Mouse (Mus musculus) ES-E14 (cell line): ENCODE results near the gene Gm11034. TPM values are rescaled to one million over a fixed set of nuclear protein-coding genes. Genes with fewer than 3 reads are reported as not detected.

Experiments used
- DNase-seq: peaks from one replicate; pipeline ENCODE4 v3.0.0-alpha.2; 2013; ENCODE audit warnings: low read depth, low spot score
- H3K27ac ChIP-seq: 2 replicates; pipeline ENCODE4 v1.5.1; 2012; ENCODE audit warnings: low read depth, mild to moderate bottlenecking, low read length, moderate library complexity, mixed read lengths; ENCODE audit not compliant: poor library complexity, insufficient read depth, severe bottlenecking
- H3K36me3 ChIP-seq: 2 replicates; pipeline ENCODE4 v1.6.1; 2012; ENCODE audit warnings: mild to moderate bottlenecking, low read length, moderate library complexity, mixed read lengths; ENCODE audit not compliant: control insufficient read depth, poor library complexity, insufficient read depth, severe bottlenecking
- H3K4me1 ChIP-seq, 2 experiments: fragments of 150-350 bp in 1 of 2; sonication (generic) in 1 of 2; 2 replicates each; pipeline ENCODE4 v1.6.1; 2012; ENCODE audit warnings: low read length in 2 of 2, mild to moderate bottlenecking in 1 of 2, mixed read lengths in 1 of 2; ENCODE audit not compliant: control insufficient read depth in 2 of 2, insufficient read depth in 2 of 2, poor library complexity in 1 of 2
- H3K4me3 ChIP-seq, 2 experiments: fragments of 150-350 bp in 1 of 2; sonication (generic) in 1 of 2; 2 replicates each; pipeline ENCODE4 v1.5.1; 2012; ENCODE audit warnings: low read length in 2 of 2, low read depth in 1 of 2, mild to moderate bottlenecking in 1 of 2, mixed read lengths in 1 of 2; ENCODE audit not compliant: insufficient read depth in 1 of 2, poor library complexity in 1 of 2, severe bottlenecking in 1 of 2
- H3K9ac ChIP-seq: 2 replicates; pipeline ENCODE4 v1.6.1; 2012; ENCODE audit warnings: low read depth, mild to moderate bottlenecking, low read length, mixed read lengths; ENCODE audit not compliant: poor library complexity, insufficient read depth, severe bottlenecking
- H3K9me3 ChIP-seq: fragments of 150-350 bp; sonication (generic); 2 replicates; pipeline ENCODE4 v1.6.1; 2012; ENCODE audit warnings: low read depth, mild to moderate bottlenecking, low read length; ENCODE audit not compliant: control insufficient read depth, insufficient read depth
- CHD2 ChIP-seq: IDR thresholded peaks from 2 replicates; pipeline ENCODE4 v1.6.1; 2014; ENCODE audit warnings: mild to moderate bottlenecking, low read depth, low read length, inconsistent platforms
- HCFC1 ChIP-seq: IDR thresholded peaks from 2 replicates; pipeline ENCODE4 v1.6.1; 2012; ENCODE audit warnings: low read length, inconsistent platforms, borderline replicate concordance; ENCODE audit not compliant: insufficient read depth
- MAFK ChIP-seq: IDR thresholded peaks from 2 replicates; pipeline ENCODE4 v1.6.1; 2014; ENCODE audit warnings: mild to moderate bottlenecking, low read depth, low read length, inconsistent platforms; ENCODE audit not compliant: insufficient read depth
- ZC3H11A ChIP-seq: IDR thresholded peaks from 2 replicates; pipeline ENCODE4 v1.6.1; 2012; ENCODE audit warnings: low read depth, mild to moderate bottlenecking, inconsistent platforms, low read length, borderline replicate concordance
- ZNF384 ChIP-seq: IDR thresholded peaks from 2 replicates; pipeline ENCODE4 v1.6.1; 2012; ENCODE audit warnings: low read depth, low read length, inconsistent platforms
- in situ Hi-C, 2 experiments: fragments of 600-800 bp; cut with MboI; formaldehyde crosslinking; loops; one replicate each; pipeline ENCODE4 v1.15.1; 2025; ENCODE audit warnings: low sequenced_read_pairs in 2 of 2, inconsistent platforms in 1 of 2; ENCODE audit not compliant: unreplicated experiment in 2 of 2
- total RNA-seq: library from RNA; depleted of rRNA; stranded (reverse); fragments of 300-350 nt; gene quantifications from 2 replicates; pipeline ENCODE4 v1.2.3, GENCODE M21; 2012; rRNA removed

The Gm11034 gene
- total RNA-seq, 1 experiment, result not detected

DNA sequence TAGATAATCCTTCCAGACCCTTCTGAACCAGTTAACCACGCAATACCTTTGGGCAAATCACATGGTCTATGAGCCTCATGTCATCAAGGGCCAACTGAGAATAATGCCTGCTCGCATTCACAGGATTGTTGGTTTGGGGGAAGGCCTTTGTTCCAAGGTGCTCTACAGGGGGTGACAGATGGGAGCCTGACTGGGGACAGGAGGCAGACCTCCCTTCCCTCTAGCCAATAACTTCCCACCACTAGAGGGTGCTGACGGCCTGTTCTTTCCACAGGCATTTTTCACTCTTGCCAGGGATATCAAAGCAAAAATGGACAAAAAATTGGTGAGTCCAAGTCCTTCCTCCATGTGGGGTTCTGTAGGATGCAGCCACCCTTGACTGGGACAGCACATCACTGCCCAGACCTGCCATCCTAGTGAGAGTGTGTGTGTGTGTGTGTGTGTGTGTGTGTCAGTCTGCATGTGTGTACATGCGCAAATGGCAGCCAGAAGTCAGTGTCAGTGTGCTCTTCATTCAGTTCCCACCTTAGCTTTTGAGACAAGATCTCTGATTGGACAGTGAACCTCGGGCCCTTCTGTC is 36.0 kb downstream of the Gm11034 start:
- no peaks in the 10 kb centered on the region for H3K9me3 ChIP-seq
- peak; percentile 40 for DNase-seq
- no peak overlapping the region for H3K4me3 ChIP-seq
- TF ChIP-seq ZNF384 (no peak), ZC3H11A (0 out of 2 replicates have a peak, but pooled peaks have one; percentile 48), CHD2 (no peak), MAFK (no peak), HCFC1 (no peak)
- no peak overlapping the region for H3K27ac ChIP-seq
- H3K36me3 ChIP-seq, result peaks cover 52% of the 10 kb centered on the region
- in situ Hi-C loops, result no loop called here
- no peak overlapping the region for H3K9ac ChIP-seq
- H3K4me1 ChIP-seq, result no peaks in the 10 kb centered on the region

DNA sequence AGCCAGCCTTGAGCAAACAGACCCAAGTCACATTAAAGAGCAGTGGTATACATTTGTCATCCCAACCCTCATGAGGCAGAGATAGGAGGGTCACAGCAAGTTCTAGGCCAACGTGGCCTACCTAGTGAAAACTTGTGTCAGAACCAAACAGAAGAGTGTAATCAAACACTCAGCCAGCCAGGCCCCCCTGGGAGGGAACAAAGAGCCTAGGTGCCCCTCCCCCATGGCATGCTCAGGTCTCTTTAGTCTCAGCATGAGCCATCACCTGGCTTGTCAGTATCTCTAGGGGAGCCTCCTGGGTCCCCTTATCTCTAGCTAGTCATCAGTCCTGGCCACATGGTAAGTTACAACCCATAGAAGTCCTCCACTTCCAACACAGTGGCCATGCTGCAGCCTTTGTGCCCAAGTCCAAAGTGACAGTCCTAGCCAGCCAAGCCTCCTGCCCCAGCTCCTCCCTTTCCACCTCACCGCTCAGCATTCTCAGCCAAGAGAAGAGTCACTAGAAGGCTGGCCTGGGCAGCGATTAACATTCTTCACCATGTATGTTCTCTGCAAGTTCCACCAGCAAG is 43.7 kb downstream of the Gm11034 start:
- Histone ChIP-seq H3K36me3 (peaks cover 20% of the 10 kb centered on the region), H3K4me1 (peaks cover 0 to 3% of the 10 kb centered on the region in 2 experiments; a peak in 1 of 4 replicates)
- no peak for TF ChIP-seq CHD2
- TF ChIP-seq ZC3H11A, result no peak
- no peak for TF ChIP-seq MAFK
- no peak for TF ChIP-seq HCFC1
- TF ChIP-seq ZNF384, result no peak

GRCm38 (mm10) chr8:72169098-72169668 is 44.3 kb downstream of the Gm11034 start:
- H3K4me3 ChIP-seq, result no peak overlapping the region
- H3K36me3 ChIP-seq, result peaks cover 17% of the 10 kb centered on the region
- H3K27ac ChIP-seq, result no peak overlapping the region
- no peaks in the 10 kb centered on the region for H3K9me3 ChIP-seq
- TF ChIP-seq MAFK (no peak), ZNF384 (no peak), CHD2 (no peak), HCFC1 (no peak), ZC3H11A (no peak)
- DNase-seq, result no peak
- H3K9ac ChIP-seq, result no peak overlapping the region
- in situ Hi-C loops, result no loop called here
- H3K4me1 ChIP-seq, result peaks cover 0 to 3% of the 10 kb centered on the region in 2 experiments; a peak in 1 of 4 replicates

More for the DNA sequence above, 43.7 kb downstream of the Gm11034 start:
- H3K27ac ChIP-seq, result no peak overlapping the region
- DNase-seq, result no peak
- no peak overlapping the region for H3K9ac ChIP-seq
- no peaks in the 10 kb centered on the region for H3K9me3 ChIP-seq
- H3K4me3 ChIP-seq, result no peak overlapping the region
- in situ Hi-C loops, result no loop called here

Other genes starting within 250 kb of the Gm11034 start
- gene Cyp4f18, start 204.0 kb downstream of the Gm11034 start, total RNA-seq, result 0.18 and 0.32 TPM in 2 replicates
- not detected in 2 replicates for gene Olfr372, start 172.4 kb downstream of the Gm11034 start, total RNA-seq
- gene Olfr373, start 130.5 kb downstream of the Gm11034 start, total RNA-seq, result 0.13 TPM in 1 of 2 replicates, not detected in the other
- gene Olfr374, start 106.6 kb downstream of the Gm11034 start, total RNA-seq, result 0.48 and 0.54 TPM in 2 replicates
- 72.9 and 146 TPM in 2 replicates for gene Tpm4, start 78.7 kb downstream of the Gm11034 start, total RNA-seq
- 54.0 and 73.2 TPM in 2 replicates for gene Rab8a, start 52.4 kb downstream of the Gm11034 start, total RNA-seq
- gene Hsh2d, start 24.0 kb downstream of the Gm11034 start, total RNA-seq, result 0.42 and 0.45 TPM in 2 replicates
- gene Cib3, start 799 bp downstream of the Gm11034 start, total RNA-seq, result 0.31 and 0.37 TPM in 2 replicates
- gene Fam32a, start 6.1 kb upstream of the Gm11034 start, total RNA-seq, result 28.2 and 41.6 TPM in 2 replicates
- gene Ap1m1, start 26.4 kb upstream of the Gm11034 start, total RNA-seq, result 15.9 and 21.2 TPM in 2 replicates
- gene Gm10282, start 91.6 kb upstream of the Gm11034 start, total RNA-seq, result 13.0 and 21.2 TPM in 2 replicates
- 55.0 and 58.5 TPM in 2 replicates for gene Klf2, start 105.4 kb upstream of the Gm11034 start, total RNA-seq
- 39.5 and 41.7 TPM in 2 replicates for gene Eps15l1, start 207.8 kb upstream of the Gm11034 start, total RNA-seq
- gene Calr3, start 230.2 kb upstream of the Gm11034 start, total RNA-seq, result 3.1 and 3.2 TPM in 2 replicates
- 8.1 and 9.0 TPM in 2 replicates for gene 1700030K09Rik, start 230.2 kb upstream of the Gm11034 start, total RNA-seq